Mouse (Mus musculus): ENCODE results near the gene Casz1.

Casz1 gene

DNA sequence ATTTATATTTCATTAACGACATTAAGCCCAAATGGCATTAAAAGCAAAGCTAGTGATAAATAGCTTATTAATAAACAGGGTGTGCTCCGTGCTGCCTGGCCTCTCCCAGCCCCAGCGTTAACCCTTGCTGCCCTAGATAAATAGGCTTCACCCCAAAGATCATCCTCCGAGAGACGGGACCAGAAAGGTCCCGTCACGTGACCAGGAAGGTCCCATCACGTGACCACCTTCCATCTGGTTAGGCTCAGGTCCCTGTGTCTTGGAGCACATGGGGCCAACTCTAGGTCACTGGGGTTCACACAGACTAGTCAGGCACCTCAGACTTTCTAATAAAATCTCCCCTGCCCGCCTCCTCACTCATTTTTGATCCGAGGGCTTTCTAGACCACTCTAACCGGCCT lies 42.5 kb downstream of the Casz1 start:
- no peak for DNase-seq

DNA sequence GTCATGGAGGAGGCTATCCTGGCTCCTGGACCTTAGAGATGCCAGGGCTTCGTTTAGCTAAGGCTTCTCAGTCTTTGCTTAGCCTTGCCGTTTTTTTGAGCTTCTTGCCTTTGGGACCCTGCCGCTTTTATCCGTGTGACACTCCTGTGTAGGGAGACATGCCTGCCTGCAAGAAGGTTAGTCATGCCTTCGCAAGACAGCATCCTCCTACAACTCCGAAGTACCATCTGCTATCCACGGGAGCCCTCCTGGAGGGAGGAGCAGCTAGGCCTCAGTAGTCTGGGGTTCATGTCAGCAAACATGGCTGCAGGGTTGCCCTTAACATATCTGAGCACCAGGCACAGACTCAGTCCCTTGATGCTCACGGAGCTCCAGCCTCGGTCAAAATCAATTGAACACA lies 43.4 kb downstream of the Casz1 start:
- DNase-seq, result no peak

DNA sequence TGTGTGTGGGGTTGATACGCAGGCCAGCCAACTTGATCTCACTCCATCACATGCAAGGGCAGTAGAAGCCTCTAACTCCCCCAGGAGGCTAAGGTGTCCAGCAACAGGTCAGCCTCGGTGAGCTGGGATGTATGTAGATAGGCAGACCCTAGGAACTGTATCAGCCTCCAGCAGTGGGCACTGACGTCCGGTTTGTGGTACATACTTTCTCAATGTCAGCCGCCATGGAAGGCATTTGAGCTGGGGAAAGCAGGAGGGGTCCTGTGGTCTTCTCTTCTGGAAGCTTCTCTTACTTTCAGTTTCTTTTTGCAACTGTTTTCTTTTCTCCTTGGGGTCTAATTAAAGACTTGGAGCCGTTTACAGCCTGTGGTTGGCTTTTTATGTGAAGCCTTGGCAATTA lies 45.2 kb downstream of the Casz1 start:
- DNase-seq, result no peak

DNA sequence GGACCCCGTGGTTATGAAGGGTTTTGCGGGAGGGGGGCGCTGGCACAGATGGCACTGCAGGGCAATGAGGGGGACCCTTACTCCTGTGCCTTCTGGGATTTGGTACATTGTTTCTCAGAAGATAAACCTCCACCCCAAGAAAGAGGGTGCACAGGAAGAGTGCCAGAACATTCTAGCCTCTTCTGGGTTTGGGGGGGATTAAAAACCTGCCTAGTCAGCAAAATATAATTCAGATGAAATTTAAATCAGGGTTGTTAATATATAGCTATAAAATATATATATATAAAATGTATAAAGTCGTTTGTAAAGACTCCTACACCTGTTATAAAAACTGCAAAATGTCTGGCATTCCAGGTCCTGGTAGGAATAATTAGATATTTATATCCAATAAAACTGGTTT lies 48.8 kb downstream of the Casz1 start:
- no peak for DNase-seq

DNA sequence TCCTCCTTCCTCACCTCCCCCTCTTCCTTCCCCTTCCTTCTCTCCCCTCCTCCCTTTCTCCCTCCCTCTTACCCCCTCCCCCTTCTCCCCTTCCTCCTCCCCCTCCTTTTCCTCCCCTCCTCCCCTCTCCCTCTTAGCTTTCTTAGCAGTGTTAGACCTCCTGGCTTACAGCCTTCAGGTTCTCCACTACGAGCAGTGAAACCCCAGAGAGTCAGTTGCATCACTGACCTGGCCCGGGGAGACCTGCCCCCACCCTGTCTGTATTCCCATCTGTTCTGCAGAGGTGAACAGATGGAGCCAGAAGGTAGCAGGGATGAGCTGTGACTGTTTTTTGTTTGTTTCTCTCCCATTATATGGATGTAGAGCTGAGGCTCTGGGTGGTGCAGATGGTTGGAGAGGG lies 49.9 kb downstream of the Casz1 start:
- no peak for DNase-seq

DNA sequence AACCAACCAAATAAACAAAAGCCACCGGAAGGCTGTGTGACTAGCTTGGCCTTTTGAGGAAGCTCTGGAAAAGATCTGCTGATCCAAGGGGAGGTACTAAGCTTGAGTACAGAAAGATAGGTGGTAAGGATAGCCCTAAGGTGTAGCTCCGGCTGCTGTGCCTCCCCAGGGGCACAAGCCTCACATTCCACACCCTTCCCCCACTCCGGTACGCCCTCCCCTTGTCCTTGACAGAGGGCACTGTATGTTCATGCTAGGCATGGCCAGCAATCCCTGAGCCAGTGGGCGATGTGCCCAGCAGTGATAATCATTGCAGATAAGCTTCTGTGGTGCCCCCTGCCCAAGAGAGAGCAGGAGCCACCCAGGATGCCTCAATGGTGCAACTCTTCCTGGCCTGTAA lies 51.3 kb downstream of the Casz1 start:
- DNase-seq, result no peak

DNA sequence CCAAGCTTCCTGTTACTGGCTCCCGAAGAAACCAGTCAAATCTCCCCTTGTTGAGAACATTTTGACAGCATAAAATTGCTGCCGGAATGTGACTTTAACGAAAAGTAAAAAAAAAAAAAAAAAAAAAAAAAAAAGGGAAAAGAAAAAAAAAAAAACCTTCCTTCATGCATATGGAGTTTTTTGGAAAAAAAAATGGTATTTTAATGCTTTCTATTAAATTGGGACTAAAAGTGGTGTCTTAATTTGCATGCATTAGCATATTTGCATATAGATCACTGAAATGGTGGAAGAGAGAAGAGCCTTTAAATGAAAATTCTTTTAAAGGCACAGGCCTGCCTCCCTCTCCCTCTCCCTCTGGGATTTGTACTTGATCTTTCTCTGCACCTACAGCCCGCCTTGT lies 52.0 kb downstream of the Casz1 start:
- DNase-seq, result no peak

DNA sequence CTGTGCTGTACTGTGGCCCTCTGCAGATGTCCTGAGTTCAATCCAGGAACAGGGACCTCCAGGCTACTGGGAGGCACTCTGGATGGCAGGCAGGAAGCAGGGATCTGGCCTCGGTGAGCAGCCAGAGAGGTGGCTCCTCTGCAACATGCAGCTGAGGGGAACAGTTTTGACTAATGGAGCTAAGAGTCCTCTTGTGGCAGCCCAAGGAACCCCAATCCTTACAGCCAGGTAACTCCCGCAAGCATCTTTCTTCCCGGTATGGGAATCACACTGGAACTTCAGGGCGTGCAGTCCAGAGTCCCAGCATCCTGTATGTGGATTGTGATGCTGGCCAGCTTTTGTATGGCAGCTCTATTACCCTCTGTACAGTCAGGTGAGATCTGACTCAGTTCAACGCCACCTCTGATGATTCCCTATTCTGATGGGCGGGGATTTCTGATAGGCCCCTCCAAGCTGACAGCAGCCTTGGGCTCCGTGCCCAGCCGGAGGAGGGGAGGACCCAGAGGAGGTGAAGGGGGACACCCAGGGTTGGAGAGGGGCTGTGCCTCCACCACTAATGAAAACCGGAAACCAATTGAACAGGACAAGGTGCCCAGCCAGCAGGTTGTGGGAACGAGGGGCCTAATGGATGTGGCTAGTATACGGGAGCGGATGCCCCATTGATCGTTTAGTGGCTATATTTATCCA lies 53.3 kb downstream of the Casz1 start:
- DNase-seq, result no peak

DNA sequence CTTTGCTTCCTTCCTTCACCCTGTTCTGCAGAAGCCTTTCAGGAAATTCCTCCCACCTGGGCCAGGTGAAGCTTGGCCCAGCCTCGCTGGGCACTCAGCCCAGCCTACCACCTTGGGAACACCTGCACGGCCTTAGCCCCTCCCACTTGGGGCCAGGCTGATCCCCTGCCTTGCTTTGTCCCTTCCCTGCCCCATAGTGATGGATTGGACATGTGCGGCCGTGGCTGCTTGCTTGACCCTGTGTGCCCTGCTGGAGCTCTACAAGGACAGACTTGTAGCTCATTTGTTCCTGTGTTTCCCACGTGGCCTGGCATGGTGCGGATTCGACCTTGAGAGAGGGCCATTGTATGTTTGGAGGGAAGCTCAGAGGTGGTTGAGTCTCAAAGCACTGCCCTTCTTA lies 54.0 kb downstream of the Casz1 start:
- peak; percentile 66 for DNase-seq

DNA sequence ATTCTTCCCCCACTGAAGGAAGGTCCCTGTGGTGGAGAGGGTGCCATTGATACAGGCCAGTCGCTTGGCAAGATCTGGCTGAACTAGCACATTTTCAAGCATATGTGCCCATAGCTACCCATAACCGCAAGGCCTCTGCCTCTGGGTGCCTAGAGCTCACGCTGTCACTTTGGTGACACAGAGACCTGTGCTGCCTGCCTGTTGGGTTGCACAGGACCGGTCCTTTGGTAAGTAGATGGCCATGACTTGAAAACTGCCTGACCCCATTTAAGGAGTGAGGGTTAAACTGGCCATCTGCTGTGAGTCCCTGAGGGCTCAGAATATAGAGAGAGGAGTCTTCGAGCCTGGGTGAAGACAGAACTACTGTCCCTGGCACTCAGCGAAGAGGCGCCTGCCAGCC lies 55.2 kb downstream of the Casz1 start:
- DNase-seq, result no peak

DNA sequence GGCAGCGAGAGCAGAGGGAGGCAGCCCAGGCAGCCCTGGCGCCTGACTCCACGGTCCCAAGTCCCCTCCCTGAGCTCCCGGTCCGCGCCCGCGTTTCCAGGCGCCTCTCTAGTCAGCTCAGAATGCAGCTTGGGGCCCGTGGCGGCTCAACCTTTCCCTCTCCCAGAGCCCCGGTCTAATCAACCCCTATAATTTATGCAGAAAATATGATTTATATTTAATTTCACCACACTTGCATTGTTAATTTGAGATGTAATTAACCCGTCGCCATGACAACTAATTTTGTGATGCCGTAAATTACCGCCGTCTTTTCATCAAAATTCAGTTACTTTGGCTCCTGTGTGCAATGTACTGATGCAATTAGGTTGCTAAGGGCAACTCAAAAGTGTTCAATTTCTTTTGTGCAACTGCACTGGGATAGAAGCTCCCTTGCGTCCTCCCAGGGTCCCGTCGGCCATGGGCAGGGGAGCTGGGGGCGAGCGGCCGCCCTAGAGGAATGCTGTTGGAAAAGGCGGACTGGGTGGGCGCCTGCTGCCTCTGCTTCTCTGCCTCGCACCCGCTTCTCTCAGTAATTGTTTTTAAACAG lies 55.8 kb downstream of the Casz1 start:
- DNase-seq, result no peak

DNA sequence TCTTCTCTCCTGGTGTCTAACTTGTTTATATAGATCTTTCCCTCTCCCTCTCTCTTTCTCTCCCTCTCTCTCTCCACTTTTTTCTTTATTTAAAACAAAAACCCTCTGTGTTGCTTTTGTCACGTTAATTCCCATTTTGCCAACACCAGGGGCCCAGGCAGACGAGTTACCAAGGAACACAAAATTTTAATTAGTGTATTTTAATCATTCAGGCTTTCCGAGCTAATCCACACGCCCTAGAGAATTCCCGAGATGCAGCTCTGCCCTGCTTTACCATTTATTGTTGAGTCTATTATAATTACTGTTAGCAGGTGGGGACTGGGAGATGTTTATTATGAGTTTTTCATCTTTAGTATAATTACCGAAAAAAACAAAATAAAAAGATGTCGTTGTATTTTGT lies 56.4 kb downstream of the Casz1 start:
- no peak for DNase-seq

DNA sequence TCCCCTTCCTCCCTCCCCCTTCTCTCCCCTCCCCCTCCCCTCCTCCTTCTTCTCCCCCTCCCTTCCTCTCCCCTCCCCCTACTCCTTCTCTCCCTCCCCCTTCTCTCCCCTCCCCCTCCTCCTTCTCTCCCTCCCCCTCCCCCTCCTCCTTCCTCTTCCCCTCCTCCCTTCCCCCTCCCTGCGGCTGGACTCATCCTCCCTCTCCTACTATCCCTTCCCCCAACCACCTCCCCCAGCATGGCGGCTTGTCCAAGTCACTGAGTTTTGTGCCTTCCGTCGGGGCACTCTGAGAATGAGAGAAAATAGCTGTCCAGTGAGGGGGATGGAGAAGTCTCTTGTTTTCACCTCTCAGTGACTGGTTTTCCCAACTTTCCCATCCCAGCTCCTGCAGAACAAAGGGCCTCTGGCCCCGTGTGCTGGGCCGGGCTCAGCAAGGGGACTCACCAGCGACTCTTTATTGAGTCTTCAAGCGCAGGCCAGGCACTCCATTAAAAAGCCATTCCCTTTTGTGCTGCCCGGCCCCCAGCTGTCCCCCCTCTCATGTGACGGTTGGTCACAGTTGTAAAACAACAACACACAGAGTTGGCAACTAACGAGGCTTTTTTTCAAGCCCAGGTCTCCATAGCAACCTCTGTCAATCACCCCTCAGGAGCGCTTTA lies 62.7 kb downstream of the Casz1 start:
- DNase-seq, result no peak

DNA sequence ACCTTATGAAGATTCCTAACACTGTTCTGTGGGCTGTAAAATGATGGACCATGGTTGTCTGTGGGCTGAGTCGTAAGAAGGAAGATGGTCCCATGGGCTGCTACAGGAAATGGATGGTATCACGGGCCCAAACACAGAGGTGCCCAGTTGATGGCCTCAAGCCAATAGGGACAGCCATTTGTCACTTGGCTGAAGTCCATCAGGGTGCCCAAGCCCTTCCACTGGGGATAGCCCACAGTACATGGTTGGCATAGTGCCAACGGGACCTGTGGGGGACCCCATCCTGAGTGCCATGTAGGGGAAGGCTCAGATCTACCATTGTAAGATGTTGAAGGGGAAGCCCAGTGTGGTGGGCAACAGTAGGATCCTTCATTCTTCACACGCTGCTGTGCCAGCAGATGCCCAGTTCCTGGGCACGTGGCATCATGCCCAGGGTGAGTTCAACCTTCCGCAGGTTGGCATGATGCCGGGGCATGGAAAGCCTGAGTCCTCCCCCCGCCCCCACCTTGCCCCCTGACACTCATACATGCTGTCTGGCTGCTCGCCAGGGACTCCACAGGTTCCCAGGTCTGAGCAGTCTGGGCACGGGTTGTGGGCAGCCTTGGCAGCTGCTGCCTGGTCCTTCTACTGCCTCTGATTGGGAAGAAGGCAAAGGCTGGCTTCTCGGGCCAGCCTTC lies 63.6 kb downstream of the Casz1 start:
- peak; percentile 91 for DNase-seq

DNA sequence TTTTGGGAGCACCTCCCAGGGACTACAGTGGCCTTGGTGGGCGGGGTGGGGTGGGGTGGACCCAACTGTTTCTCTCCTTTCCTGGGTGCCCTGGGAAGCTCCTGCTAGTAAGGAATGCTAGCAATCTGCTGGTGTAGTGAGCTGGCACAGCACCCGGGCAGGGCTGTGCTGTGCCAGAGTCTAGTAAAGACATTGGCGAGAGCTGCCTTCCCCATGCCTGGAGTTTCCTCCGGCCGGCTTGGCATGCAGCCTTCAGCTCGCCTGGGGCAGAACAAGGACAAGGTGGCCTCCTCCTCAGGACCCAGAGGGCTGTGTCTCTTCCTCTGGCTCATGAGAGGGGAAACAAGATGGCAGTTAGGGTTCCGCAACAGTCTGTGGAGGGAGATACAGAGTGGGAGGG lies 65.3 kb downstream of the Casz1 start:
- peak; percentile 78 for DNase-seq

DNA sequence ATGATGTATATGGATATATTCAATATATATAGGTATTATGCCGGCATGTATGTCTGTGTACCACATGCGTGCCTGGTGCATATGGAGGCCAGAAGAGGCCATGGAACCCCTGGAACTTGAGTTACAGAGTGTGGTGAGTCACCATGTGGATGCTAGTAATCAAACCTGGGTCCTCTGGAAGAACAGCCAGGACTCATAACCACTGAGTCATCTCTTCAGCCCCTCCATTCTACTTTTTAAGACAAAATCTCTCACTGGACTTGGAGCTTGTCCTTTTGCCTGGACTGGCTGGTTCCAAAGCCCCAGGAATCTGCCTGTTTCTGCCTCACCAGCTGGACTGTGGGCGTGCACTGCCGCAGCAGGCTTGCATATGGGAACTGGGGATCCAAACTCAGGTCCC lies 66.3 kb downstream of the Casz1 start:
- DNase-seq, result no peak

DNA sequence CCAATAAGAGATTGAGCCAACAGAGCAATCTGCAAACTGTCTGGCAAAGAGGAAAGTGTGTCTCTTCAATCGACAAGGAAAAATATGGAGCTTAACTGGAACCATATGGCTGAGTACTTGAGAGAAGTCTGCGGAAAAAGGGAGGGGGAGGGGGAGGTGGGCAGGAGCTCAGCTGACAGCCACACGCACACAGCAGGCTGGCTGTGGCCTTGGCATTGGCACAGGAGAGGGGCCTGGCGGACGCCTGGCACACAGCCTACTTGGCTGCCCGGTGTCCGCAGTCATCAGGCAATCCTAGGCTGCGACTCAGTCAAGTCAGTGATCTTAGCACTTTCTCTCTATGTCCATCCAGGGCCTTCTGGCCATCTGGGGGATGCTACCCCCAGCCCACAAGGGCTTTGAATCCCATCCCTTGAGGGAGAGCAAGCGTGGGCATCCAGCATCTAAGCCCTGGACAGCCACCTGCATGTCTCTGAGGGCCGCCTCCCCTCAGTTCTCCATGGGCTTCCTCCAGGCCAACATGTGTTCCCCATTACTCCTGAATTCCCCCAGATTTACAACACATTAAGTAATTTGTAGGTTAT lies 67.6 kb downstream of the Casz1 start:
- peak; percentile 61 for DNase-seq

DNA sequence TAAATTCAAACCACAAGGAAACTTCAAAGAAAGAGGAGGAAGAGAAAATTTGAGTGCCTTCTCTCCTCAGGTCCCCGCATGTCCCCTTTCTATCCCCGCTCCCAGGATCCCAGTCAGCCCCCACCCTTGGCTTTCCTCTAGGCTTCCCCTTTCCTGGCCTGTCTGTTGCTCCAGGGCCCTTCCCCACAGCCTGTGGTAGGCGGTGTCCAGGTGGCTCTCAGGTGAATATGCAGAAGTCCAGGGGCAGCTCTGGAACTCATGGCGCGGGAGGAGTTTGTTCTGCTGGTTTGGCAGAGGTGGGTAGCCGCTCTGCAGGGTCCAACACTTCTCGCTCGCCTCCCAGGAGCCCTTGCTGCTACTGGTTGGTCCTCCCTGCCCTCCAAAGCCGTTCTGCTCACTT lies 68.1 kb downstream of the Casz1 start:
- DNase-seq, result no peak

DNA sequence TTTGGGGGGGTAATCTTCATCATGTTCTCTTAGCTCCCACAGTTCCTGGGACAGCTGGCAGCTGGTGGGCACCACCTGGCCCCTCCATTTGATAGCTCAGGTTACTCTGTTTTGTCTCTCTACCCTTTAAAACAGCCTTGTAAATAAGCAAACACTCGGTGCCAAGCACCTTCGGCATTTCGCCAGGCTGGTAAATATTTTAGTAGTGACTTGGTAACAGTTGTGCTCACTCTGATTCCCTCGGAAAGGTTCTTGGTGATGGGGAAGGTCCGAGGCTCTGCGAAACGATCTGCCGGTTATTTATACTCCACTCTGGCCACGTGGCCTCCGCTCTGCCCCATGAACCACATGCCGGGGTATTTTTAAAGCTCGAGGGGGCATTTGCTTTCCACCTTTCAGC lies 68.6 kb downstream of the Casz1 start:
- DNase-seq, result peak; percentile 52

DNA sequence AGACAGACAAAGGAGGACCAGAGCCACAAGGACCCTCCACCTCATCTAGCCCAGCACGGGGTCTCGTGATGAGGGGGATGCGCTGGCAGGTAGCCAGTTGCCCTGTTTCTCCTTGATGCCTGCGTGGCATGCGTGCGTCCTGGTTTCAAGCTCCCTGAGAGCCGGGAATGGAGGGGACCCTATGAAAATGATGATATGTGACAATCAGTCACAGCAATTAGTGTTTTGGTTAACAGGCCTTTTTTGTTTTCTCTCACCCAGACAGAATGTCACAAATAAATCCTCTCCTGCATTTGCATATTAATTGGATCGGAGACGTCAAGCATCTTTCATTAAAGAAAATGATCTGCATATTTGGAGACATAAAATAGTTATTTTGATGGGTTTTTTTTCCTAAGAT lies 71.9 kb downstream of the Casz1 start:
- DNase-seq, result no peak

DNA sequence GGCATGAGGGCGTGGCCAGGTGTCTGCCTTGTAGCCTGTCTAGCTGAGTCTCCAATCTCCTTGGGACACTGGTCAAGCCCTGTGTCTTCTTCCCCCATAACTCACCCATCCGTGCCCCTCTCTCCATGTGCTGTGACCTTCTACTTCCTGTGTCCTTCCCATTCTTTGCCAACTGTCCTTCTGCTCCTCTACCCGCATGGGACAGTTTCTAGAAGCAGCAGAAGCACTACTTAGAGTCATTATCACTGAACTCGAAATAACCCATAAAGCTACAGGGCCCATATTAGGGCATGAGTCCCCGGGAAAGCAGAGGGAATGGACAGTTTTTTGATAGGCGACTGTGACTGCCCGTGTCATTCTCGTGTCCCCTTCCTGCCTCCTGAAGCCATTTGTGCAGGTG lies 72.6 kb downstream of the Casz1 start:
- DNase-seq, result no peak

DNA sequence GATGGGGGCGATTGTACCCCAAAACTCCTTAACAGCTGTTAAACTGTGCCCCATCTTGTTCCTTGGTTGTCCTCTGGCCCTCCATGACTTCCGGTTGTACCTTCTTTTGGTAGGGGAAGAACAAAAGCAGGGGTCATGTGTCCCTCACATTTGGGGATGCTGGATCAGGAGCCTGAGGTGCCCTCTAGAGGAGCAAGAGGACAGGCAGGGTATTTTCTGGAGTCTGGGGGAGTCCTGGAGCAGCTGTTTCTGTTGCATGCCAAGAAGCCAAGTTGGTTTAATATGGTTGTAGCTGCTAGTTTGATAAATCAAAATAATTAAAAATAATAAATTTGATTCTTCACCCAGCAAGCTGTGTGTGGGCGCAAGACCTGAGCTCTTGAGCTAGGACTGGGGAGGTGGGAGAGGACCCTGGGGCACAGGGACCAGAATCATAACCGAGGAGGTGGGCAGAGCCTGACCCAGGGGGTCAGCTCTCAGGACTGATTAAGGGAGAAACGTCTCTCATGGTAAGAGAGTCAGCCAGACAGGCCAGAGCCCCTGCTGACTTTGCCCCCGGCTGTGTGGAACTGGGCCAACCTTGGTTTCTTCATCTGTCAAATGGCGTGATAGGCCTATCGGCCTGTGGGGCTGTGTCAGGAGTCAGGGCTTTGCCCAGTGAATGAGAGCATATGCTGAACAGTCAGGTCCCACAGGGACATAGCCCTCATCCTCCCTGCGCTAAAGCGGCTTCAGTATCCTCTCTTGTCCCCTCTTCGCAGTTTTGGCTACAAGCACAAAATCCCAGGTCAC lies 74.2 kb downstream of the Casz1 start:
- no peak for DNase-seq

Data from kidney, adult 18-20 months (tissue).